Mouse (Mus musculus) forebrain, embryonic 12.5 days (tissue): ENCODE data around the gene Atp6v1d. TPM values are rescaled to one million over a fixed set of nuclear protein-coding genes. Genes with fewer than 3 reads are reported as not detected.

Experiments used
- ATAC-seq: fragments of 200-750 bp; cut with Nextera tagmentation; 2 replicates; pipeline ENCODE4 v1.8.0; 2017; ENCODE audit warnings: moderate TSS enrichment; ENCODE audit not compliant: low FRiP score
- H3K27ac ChIP-seq: fragments of 300-500 bp; sonication (generic); 2 replicates; pipeline ENCODE4 v1.5.1; 2016; ENCODE audit warnings: mild to moderate bottlenecking
- H3K27me3 ChIP-seq: fragments of 300-500 bp; sonication (generic); 2 replicates; pipeline ENCODE4 v1.6.1; 2016; ENCODE audit warnings: mild to moderate bottlenecking
- H3K36me3 ChIP-seq: fragments of 300-500 bp; sonication (generic); replicated peaks from 2 replicates; pipeline ENCODE4 v1.6.1; 2016; ENCODE audit warnings: mild to moderate bottlenecking
- H3K4me1 ChIP-seq: fragments of 300-500 bp; sonication (generic); 2 replicates; pipeline ENCODE4 v1.6.1; 2016
- H3K4me2 ChIP-seq: fragments of 300-500 bp; sonication (generic); 2 replicates; pipeline ENCODE4 v1.6.1; 2016; ENCODE audit warnings: mild to moderate bottlenecking, moderate library complexity
- H3K4me3 ChIP-seq: fragments of 300-500 bp; sonication (generic); replicated peaks from 2 replicates; pipeline ENCODE4 v1.5.1; 2016; ENCODE audit warnings: mild to moderate bottlenecking
- H3K9ac ChIP-seq: fragments of 300-500 bp; sonication (generic); 2 replicates; pipeline ENCODE4 v1.6.1; 2016; ENCODE audit warnings: mild to moderate bottlenecking
- H3K9me3 ChIP-seq: fragments of 300-500 bp; sonication (generic); 2 replicates; pipeline ENCODE4 v1.6.1; 2016
- WGBS: fragments of 180-500 bp; shearing (Covaris S2); methylation state at CpG from one replicate; pipeline ENCODE4 v1.1.7; 2016; 5-methylcytosine and 5-hydroxymethylcytosine counted together
- polyA plus RNA-seq: library from polyadenylated mRNA; unstranded; fragments of >200 nt; fragmentation: Nextera tagmentation; extraction: Ambion mirVana; gene quantifications from 2 replicates; pipeline ENCODE4 v1.2.1, GENCODE M21; 2016

Gene Atp6v1d
- polyA plus RNA-seq, 1 experiment from 2014 or later: 90.9 TPM

DNA sequence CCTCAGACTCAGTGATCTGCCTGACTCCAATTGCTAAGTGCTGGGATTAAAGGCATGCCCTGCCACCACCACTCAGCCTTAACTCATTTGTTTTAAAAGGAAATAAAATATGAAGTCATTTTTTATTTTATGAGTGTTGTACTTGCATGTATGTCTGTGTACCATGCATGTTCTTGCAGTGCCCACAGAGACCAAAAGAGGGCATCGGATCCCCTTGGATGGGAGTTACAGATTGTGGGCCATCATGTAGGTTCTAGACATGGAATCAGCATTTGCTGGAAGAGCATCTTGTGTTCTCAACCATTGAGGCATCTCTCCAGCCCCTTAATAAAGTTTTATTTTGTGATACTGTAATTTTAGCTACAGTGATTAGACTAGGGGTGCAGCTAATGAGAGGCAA is 4.0 kb upstream of the Atp6v1d start:
- Histone ChIP-seq H3K27ac (no peak overlapping the region), H3K4me2 (no peak overlapping the region), H3K36me3 (peaks cover 30% of the 10 kb centered on the region), H3K4me3 (no peak overlapping the region), H3K9me3 (no peaks in the 10 kb centered on the region), H3K27me3 (no peaks in the 10 kb centered on the region), H3K9ac (no peak overlapping the region), H3K4me1 (peaks cover 14% of the 10 kb centered on the region)
- WGBS: 100% methylated on average over 1 of the region's 1 CpGs
- no peak for ATAC-seq

DNA sequence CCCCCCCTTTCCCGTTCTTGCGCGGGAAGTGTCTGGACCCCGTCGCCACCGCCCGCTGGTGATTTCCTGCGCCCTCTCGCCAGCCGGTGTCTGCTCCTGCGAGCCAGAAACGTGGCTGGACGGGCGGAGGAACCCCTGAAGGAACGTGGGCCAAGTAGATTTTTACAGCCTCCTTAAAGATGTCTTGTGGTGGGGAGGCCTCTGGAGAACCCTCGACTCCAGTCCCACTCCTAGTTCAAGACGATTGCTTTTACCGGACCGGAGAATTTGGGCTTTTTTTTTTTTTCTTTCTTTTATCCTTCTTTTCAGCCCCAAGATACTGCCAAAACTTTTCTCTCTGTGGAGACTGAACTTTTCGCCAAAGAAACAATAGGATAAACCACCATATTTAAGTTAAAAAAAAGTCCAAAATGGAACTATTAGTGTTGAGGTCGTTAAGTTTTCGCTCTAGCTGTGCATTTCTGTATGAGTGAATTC is 854 bp upstream of the Atp6v1d start:
- 0% methylated on average over 22 of the region's 22 CpGs for WGBS
- H3K36me3 ChIP-seq: 0 out of 2 replicates have a peak, but pooled peaks cover 8% of the 10 kb centered on the region
- H3K4me1 ChIP-seq: peaks cover 25% of the 10 kb centered on the region
- peak overlapping the region; percentile 91 for H3K4me2 ChIP-seq
- peak overlapping the region; percentile 88 for H3K27ac ChIP-seq
- H3K9ac ChIP-seq: peak overlapping the region; percentile 87
- H3K27me3 ChIP-seq: no peaks in the 10 kb centered on the region
- H3K9me3 ChIP-seq: no peaks in the 10 kb centered on the region
- ATAC-seq: no peak
- peak overlapping the region; percentile 91 for H3K4me3 ChIP-seq

GRCm38 (mm10) chr12:78860921-78861495 is 430 bp downstream of the Atp6v1d start:
- Histone ChIP-seq H3K27me3 (no peaks in the 10 kb centered on the region), H3K27ac (peak overlapping the region; percentile 68), H3K4me1 (peaks cover 25% of the 10 kb centered on the region), H3K4me3 (peak overlapping the region; percentile 91), H3K9me3 (no peaks in the 10 kb centered on the region), H3K4me2 (peak overlapping the region; percentile 91), H3K9ac (peak overlapping the region; percentile 80), H3K36me3 (0 out of 2 replicates have a peak, but pooled peaks cover 6% of the 10 kb centered on the region)
- under 1% methylated on average over 30 of the region's 30 CpGs for WGBS
- 0 out of 2 replicates have a peak, but pooled peaks have one; percentile 1 for ATAC-seq

- WGBS: 94% methylated on average over 4 of the region's 4 CpGs
- Histone ChIP-seq H3K4me3 (no peak overlapping the region), H3K27ac (no peak overlapping the region), H3K27me3 (no peaks in the 10 kb centered on the region), H3K4me1 (no peaks in the 10 kb centered on the region), H3K9ac (no peak overlapping the region), H3K4me2 (no peak overlapping the region), H3K36me3 (peaks cover 57% of the 10 kb centered on the region), H3K9me3 (no peaks in the 10 kb centered on the region)
- no peak for ATAC-seq
Measured at GRCm38 (mm10) chr12:78848246-78848645, 13.2 kb downstream of the Atp6v1d start.

GRCm38 (mm10) chr12:78842429-78842828 is 19.0 kb downstream of the Atp6v1d start:
- Histone ChIP-seq H3K9me3 (no peaks in the 10 kb centered on the region), H3K4me3 (no peak overlapping the region), H3K27ac (no peak overlapping the region), H3K27me3 (no peaks in the 10 kb centered on the region), H3K36me3 (peaks cover 53% of the 10 kb centered on the region), H3K4me2 (no peak overlapping the region), H3K9ac (no peak overlapping the region), H3K4me1 (no peaks in the 10 kb centered on the region)
- no peak for ATAC-seq
- 100% methylated on average over 1 of the region's 1 CpGs for whole genome bisulfite sequencing

GRCm38 (mm10) chr12:78839906-78840305 is 21.5 kb downstream of the Atp6v1d start:
- no peak overlapping the region for H3K4me3 ChIP-seq
- H3K27ac ChIP-seq: no peak overlapping the region
- ATAC-seq: no peak
- no peak overlapping the region for H3K9ac ChIP-seq
- H3K27me3 ChIP-seq: no peaks in the 10 kb centered on the region
- no peaks in the 10 kb centered on the region for H3K9me3 ChIP-seq
- 91% methylated on average over 4 of the region's 4 CpGs for WGBS
- H3K36me3 ChIP-seq: peaks cover 58% of the 10 kb centered on the region
- H3K4me1 ChIP-seq: no peaks in the 10 kb centered on the region
- H3K4me2 ChIP-seq: no peak overlapping the region

DNA sequence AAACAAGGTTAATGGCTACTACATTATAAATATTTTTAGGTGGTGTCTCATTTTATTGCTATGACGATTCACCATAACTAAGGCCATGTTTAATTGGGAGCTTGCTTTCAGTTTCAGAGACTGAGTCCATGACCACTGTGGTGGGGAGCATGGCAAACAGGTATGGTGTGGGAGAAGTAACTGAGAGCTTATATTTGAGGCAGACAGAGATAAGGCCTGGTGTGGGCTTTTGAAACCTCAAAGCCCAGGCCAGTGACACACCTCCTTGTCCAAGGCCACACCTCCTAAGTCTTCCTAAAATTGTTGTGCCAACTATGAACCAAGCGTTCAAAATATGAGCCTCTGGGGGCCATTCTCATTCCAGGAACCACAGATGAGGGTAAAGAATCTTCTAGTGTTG is 26.9 kb downstream of the Atp6v1d start:
- no peaks in the 10 kb centered on the region for H3K9me3 ChIP-seq
- 96% methylated on average over 2 of the region's 2 CpGs for WGBS
- peaks cover 41% of the 10 kb centered on the region for H3K36me3 ChIP-seq

GRCm38 (mm10) chr12:78814437-78814836 is 47.0 kb downstream of the Atp6v1d start:
- Histone ChIP-seq H3K4me3 (no peak overlapping the region), H3K9me3 (no peaks in the 10 kb centered on the region), H3K4me1 (no peaks in the 10 kb centered on the region), H3K4me2 (no peak overlapping the region), H3K9ac (no peak overlapping the region), H3K27me3 (no peaks in the 10 kb centered on the region), H3K27ac (no peak overlapping the region), H3K36me3 (no peaks in the 10 kb centered on the region)
- ATAC-seq: no peak

More for the DNA sequence above, 26.9 kb downstream of the Atp6v1d start:
- Histone ChIP-seq H3K27me3 (no peaks in the 10 kb centered on the region), H3K4me1 (no peaks in the 10 kb centered on the region), H3K4me2 (no peak overlapping the region), H3K9ac (no peak overlapping the region), H3K27ac (no peak overlapping the region), H3K4me3 (no peak overlapping the region)
- ATAC-seq: no peak

- H3K4me3 ChIP-seq: no peak overlapping the region
- peaks cover 13% of the 10 kb centered on the region for H3K36me3 ChIP-seq
- no peaks in the 10 kb centered on the region for H3K4me1 ChIP-seq
- H3K9ac ChIP-seq: no peak overlapping the region
- H3K4me2 ChIP-seq: no peak overlapping the region
- ATAC-seq: no peak
- no peaks in the 10 kb centered on the region for H3K27me3 ChIP-seq
- no peak overlapping the region for H3K27ac ChIP-seq
- H3K9me3 ChIP-seq: no peaks in the 10 kb centered on the region
Measured at GRCm38 (mm10) chr12:78801836-78802235, 59.6 kb downstream of the Atp6v1d start.

GRCm38 (mm10) chr12:78800036-78800435 is 61.4 kb downstream of the Atp6v1d start:
- H3K27ac ChIP-seq: no peak overlapping the region
- no peak for ATAC-seq

DNA sequence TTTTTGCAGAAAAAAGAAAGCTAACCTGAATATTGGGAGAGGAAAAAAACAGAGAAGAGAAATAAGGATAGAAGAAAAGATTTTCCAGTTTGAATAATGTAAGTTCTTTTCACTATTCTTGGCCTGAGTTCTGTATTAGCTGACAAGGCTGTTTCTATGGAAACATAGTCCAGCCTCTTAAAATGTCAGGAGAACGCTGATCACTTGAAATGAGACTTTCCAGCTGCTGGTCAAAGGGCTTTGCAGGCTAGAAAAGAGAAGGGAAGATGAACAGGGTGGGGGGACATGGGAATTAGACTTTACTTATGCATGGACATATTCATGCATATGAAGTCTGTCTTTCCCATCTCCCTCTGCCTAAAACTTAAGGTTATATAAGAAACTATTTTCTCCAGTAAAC is 67.2 kb downstream of the Atp6v1d start:
- no peak for ATAC-seq
- WGBS: 9% methylated on average over 1 of the region's 1 CpGs
- peaks cover 13% of the 10 kb centered on the region for H3K36me3 ChIP-seq

More at GRCm38 (mm10) chr12:78800036-78800435, 61.4 kb downstream of the Atp6v1d start:
- no peaks in the 10 kb centered on the region for H3K4me1 ChIP-seq
- no peaks in the 10 kb centered on the region for H3K27me3 ChIP-seq
- no peak overlapping the region for H3K4me3 ChIP-seq
- no peak overlapping the region for H3K9ac ChIP-seq
- H3K9me3 ChIP-seq: no peaks in the 10 kb centered on the region
- peaks cover 13% of the 10 kb centered on the region for H3K36me3 ChIP-seq
- WGBS: 87% methylated on average over 3 of the region's 3 CpGs
- no peak overlapping the region for H3K4me2 ChIP-seq

DNA sequence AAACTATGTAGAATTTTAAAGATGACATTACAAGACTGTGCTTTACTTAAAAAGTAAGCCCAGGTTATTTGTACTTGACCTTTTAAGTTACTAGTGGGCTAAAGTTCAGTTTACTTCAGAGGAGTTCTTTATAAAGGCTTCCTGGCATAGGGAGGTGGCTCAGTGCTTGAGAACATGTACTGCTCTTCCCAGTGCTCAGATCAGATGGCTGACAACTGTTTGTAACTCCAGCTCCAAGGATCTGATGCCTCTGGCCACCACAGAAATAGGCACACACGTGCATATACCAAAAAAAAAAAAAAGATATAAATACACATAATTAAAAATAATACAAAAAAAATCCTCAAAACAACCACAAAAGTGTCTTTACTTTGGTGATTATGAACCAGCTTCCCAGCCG is 70.6 kb downstream of the Atp6v1d start:
- ATAC-seq: no peak
- H3K36me3 ChIP-seq: no peaks in the 10 kb centered on the region
- H3K4me2 ChIP-seq: no peak overlapping the region
- WGBS: 88% methylated on average over 2 of the region's 2 CpGs
- no peak overlapping the region for H3K9ac ChIP-seq
- no peaks in the 10 kb centered on the region for H3K27me3 ChIP-seq
- no peak overlapping the region for H3K27ac ChIP-seq
- peaks cover 3% of the 10 kb centered on the region; the same call in 1 of the 2 replicates for H3K4me1 ChIP-seq
- H3K4me3 ChIP-seq: no peak overlapping the region
- no peaks in the 10 kb centered on the region for H3K9me3 ChIP-seq

More for the DNA sequence above, 67.2 kb downstream of the Atp6v1d start:
- H3K4me1 ChIP-seq: peaks cover 3% of the 10 kb centered on the region; the same call in 1 of the 2 replicates
- H3K27ac ChIP-seq: no peak overlapping the region
- no peak overlapping the region for H3K4me3 ChIP-seq
- no peak overlapping the region for H3K4me2 ChIP-seq
- no peak overlapping the region for H3K9ac ChIP-seq
- no peaks in the 10 kb centered on the region for H3K27me3 ChIP-seq
- H3K9me3 ChIP-seq: no peaks in the 10 kb centered on the region
